Mouse (Mus musculus) retina, embryonic 14.5 days (tissue): ENCODE measurements at regions not wholly inside any gene's neighbourhood (a gene's known extent, or its start where the extent isn't known, plus 50 kb on each side); places are given as distances from the start of the nearest gene placed in this dataset.
A peak's percentile ranks its signal among the peaks of the same experiment; 100 is the strongest.

Source experiments
- DNase-seq: peaks from one replicate; pipeline ENCODE4 v3.0.0-alpha.2; 2015; ENCODE audit warnings: low spot score

DNA sequence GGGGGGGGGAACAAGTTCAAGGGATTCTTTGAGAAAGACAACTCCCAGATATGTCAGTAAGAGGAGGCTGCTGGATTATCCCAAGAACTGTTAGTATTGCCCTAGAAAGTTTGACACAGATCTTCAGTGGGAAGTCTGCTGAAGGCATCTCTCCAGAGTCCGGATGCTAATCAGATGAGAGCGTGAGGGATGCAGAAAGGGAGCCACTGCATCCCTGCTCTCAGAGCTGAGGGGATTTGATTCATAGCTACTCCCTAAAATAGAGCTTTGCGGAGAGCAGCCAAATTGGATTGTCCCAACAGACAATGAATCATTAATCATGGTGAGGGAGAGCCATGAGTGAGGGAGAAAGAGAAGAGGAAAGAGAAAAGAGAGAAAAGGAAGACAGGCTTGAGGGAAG is 408.2 kb downstream of the Pdcd6ip start:
- peak; percentile 3 for DNase-seq

- DNase-seq, result no peak
Observed at GRCm38 (mm10) chr9:113295850-113296467, 412.1 kb downstream of the Pdcd6ip start.

- no peak for DNase-seq
Observed at GRCm38 (mm10) chr9:113287397-113287796, 420.7 kb downstream of the Pdcd6ip start.

DNA sequence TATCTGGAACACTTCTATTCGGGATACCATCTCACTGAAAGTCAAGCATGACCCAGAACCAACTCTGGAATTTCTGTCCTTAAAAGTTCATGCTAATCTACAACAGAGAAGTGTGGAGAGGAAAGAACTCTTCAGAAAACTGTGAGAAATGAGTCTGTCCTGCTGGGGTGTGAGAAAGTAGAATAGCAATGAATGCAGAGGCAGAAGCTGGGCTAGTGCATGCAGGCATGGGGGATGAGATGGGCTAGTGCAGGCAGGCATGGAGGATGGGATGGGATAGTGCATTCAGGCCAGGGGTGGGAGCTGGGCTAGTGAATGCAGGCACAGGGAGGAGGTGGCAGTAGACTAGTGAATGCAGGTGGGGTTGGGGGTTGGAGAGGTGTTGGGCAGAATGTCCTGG is 424.8 kb downstream of the Pdcd6ip start:
- DNase-seq, result no peak

DNA sequence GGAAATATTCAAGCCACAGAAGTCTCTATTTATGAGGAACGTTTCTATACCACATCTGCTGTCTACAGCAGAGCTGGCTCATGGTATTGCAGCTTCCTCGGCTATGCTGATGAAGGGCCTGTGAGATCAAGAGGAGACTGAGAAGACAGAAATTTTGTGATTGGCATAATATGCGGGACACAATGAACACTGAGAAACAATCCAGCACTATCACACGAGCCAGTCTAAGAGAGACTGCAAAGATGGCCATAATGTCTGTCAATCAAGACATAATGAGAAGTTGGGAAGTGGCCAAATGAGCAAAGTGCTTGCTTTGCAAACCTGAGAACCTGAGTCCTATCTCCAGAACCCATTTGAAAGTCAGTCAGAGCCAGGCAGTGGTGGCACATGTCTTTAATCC is 437.5 kb downstream of the Pdcd6ip start:
- DNase-seq, result no peak

- no peak for DNase-seq
Observed at GRCm38 (mm10) chr9:113267696-113268095, 440.4 kb downstream of the Pdcd6ip start.

- no peak for DNase-seq
Observed at GRCm38 (mm10) chr9:113263636-113264035, 444.4 kb downstream of the Pdcd6ip start.

GRCm38 (mm10) chr9:113260296-113260695 is 447.8 kb downstream of the Pdcd6ip start:
- no peak for DNase-seq

DNA sequence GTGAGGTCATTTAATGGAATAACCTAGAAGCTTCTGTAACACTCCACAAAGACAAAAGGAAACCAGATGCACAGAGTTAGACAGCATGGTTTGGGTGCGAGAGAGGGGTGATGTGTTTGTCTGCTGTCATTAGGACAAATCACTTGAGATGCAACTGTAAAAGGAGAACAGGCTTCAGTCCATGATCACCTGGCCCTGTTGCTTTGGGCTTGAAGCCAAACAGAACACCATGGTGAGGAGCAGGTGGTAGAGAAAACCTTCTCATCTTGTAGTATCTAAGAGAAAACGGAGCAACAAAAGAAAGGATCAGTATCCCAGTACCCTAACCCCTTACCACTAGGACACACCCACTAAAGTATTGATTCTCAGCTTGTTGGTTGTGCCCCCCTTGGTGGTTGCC is 449.5 kb downstream of the Pdcd6ip start:
- no peak for DNase-seq

DNA sequence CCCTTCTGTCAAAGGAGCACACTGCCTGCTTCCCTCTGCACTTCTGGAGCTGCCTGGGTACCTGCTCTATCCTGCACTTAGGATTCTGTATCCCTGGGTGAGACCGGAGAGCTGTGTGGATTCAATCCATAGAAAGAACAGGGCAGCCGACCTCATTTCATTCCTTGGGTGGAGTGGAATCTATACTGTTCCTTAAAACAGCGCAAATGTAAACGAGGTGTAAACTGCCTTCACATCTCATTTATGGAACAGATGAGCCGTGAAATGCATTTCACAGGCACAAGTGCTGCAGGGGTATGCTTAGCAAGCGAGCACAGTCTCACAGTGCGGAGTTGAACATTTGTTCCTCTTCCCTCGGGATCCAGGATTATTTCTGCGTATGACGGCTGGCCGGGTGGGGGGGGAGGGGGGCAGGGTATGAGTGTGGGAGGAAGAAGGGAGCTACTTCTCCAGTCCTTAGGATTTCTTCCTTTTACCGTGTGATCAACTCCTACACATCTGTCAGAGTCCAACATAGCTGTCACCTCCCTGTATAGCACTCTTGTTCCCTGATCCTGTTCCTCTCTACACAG is 459.3 kb downstream of the Pdcd6ip start:
- peak; percentile 42 for DNase-seq

- DNase-seq, result no peak
Observed at GRCm38 (mm10) chr9:113247950-113248349, 460.1 kb downstream of the Pdcd6ip start.

DNA sequence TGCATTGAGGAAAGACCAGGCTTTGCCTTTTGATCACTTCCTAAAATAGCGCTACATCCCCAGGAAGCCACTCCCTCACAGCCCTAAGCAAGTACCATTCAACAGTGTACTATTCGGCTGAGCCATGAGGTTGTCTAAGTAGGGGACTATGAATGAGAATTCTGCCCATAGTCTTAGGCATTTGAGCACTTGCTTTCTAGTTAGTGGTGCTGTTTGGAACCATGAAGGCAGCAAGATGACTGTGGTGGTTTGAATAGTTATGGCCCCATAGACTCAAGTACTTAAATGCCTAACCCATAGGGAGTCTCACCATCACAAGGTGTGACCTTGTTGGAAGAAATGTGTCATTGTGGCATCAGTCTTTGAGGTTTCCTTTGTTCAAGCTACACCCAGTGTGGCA is 464.2 kb downstream of the Pdcd6ip start:
- DNase-seq, result no peak

DNA sequence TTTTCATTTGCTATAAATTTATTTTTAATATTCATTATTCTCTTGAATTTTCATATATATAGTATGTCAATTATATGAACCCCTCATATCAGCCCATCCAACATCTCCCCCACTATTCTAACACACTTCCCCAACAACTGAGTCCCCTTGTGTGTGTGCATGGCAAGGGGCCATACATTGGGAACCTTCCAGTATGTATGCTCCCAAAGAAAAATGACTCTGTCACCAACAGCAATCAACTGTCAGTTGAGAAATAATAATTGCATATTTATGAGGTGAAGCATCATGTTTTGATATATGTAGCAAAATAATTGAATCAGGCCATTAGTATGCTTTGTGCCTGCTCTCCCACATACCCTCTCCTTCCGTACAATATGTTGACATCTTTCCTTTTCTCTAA is 474.7 kb downstream of the Pdcd6ip start:
- no peak for DNase-seq

GRCm38 (mm10) chr9:113229391-113229790 is 478.7 kb downstream of the Pdcd6ip start:
- no peak for DNase-seq

DNA sequence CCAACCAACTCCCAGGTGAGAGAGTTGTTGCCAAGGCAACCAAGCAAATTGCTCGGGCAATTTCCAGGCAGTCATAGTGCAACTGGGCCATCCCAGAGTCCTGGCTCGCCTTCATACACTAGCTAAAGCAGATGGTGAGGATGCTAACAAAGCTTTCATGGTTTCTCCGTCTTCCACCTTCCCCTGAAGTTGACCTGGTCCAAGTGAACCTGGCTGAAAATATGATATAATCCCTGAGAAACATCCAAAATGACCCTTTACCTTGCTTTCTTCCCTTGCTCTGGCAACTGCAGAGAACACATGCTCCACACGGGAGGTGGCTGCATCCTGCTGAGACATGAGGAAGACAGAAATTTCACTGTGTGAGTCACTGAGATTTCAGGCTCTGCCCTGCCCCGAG is 494.1 kb downstream of the Pdcd6ip start:
- no peak for DNase-seq

- DNase-seq, result no peak
Observed at GRCm38 (mm10) chr9:113212389-113212788, 495.7 kb downstream of the Pdcd6ip start.

GRCm38 (mm10) chr9:113208181-113208580 is 499.9 kb downstream of the Pdcd6ip start:
- DNase-seq, result no peak

- no peak for DNase-seq
Observed at GRCm38 (mm10) chr9:113199241-113199640, 508.8 kb downstream of the Pdcd6ip start.

GRCm38 (mm10) chr9:113195556-113195955 is 512.5 kb downstream of the Pdcd6ip start:
- no peak for DNase-seq

- no peak for DNase-seq
Observed at GRCm38 (mm10) chr9:113192773-113193172, 515.3 kb downstream of the Pdcd6ip start.

GRCm38 (mm10) chr9:113191163-113191562 is 516.9 kb downstream of the Pdcd6ip start:
- no peak for DNase-seq

DNA sequence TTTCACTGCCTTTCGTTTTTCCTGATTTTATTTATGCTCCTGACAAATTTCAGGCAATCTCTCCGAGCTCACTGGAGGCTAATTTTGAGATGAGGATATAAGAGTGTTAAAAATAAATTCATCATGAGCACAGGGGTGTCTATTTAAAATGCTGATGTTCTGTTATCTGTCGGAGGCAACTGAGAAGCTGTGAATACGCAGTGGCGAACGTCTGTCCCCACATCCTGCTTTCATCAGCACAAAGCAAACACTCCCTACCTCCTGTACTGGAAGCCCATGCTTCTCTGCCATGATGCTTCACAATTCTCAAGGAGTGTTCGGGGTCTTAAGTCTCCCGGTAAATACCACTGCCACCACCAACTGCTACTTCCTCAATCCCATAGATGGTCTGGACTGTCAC is 526.9 kb downstream of the Pdcd6ip start:
- DNase-seq, result no peak

DNA sequence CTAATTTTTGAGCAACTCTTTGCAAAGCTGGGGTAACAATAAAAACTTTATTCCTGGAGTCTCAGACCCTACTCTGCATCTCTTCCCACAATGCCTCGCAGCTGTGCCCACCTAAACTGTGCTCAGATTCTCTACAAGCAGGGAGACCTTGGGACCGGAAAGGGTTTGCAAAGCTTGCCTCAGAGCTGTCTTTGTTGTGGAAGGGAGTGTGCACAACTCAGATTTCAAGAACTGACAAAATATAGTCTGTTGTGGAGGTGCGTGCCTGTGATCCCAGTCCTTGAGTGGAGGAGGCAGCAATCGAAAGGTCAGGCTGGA is 530.2 kb downstream of the Pdcd6ip start:
- DNase-seq, result no peak

DNA sequence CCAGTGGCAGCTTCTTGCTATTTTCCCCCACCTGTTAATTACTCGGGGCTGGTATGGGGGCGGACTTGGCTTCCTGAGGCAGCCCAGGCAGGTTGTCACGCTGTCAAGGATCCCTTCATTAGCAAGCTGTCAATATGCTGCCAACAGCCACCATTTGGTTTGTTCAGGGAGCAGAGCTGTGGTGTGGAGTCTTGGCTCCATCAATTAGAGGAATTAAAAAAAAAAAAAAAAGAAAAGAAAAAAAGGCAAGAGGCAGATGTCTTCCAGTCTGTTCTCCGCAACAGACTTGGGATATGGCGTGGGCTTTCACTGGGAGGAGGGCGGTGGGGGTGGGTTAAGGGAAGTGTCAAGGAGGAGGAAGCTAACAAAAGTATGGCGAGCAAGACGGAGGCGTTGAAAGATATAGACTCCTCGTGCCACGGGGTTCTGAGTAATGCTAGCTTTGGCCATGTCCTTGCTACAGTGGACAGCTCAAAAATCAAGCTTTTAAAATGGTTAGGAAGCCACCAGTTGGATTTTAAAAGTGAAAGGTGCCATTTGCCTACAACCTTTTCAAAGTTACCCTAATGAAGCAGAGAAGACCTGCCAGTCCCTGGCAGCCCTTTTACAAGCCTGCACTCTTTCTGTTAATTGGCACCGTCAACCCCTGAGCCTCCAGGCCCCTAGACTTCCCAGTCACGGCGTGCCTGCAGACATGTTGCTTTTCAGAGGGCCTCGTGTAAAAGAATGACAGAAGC is 530.7 kb downstream of the Pdcd6ip start:
- DNase-seq, result peak; percentile 26
